Mouse (Mus musculus) kidney, adult 2 months (tissue): ENCODE measurements around the gene Hspa1a.

Experiments used
- CTCF ChIP-seq: fragments of 200-500 bp; conservative IDR thresholded peaks from 2 replicates; pipeline ENCODE4 v1.5.1; 2011; ENCODE audit warnings: low read depth, mild to moderate bottlenecking, control low read depth, low read length, moderate library complexity, mixed read lengths; ENCODE audit not compliant: insufficient read depth, insufficient read length
- POLR2A ChIP-seq: fragments of 200-500 bp; IDR thresholded peaks from one replicate; pipeline ENCODE4 v1.6.1; 2011; ENCODE audit warnings: low read depth, low read length, control low read depth

DNA sequence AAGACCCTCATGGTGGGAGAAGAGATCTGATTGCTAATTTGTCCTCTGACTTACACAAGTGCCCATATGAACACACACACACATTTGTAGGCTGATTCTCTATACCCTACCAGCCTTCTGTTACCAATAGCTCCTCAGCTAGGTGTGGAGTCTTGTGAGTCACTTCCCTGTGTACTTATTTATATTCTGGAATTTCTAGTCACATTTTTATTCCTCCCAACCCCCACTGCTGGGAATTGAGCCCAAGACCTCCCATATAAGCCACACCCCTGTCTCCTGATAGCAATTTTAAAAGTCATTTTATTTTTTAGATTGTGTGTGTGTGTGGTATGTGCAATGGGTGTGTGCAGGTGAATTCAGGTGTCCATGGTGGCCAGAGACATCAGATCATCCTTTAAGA is 27.6 kb downstream of the Hspa1a start:
- TF ChIP-seq CTCF (no peak), POLR2A (no peak)
